In genomic region chr2:103865319-103866171, GRCm38 (mm10) we compare ENCODE assay signal across 8 mouse cellular contexts.
DNase-seq lines count a peak whose midpoint lies in the region; ATAC-seq lines count a peak whose summit lies in the region.

No protein-coding gene starts in this region.

- WGBS in midbrain, embryonic 11.5 days, result 76% methylated on average over 4 of the region's 4 CpGs
- WGBS in midbrain, embryonic 15.5 days, result 76% methylated on average over 4 of the region's 4 CpGs

- no peaks in the 10 kb centered on the region for H3K9me3 ChIP-seq in midbrain, embryonic 11.5 days (ENCODE audit: control insufficient read depth, low read length)
- no peaks in the 10 kb centered on the region for H3K9me3 ChIP-seq in midbrain, embryonic 15.5 days

- H3K27me3 ChIP-seq in midbrain, embryonic 11.5 days (ENCODE audit: control insufficient read depth, insufficient read depth, low read length), result no peaks in the 10 kb centered on the region; the same call in 1 of the 2 replicates
- H3K27me3 ChIP-seq in midbrain, embryonic 15.5 days (replicated peaks), result 0 out of 2 replicates have a peak, but pooled peaks cover 2% of the 10 kb centered on the region

- ATAC-seq in midbrain, embryonic 11.5 days (ENCODE audit: low FRiP score), result no peak
- ATAC-seq in midbrain, embryonic 15.5 days (replicated peaks), result no peak

- DNase-seq in midbrain, embryonic 11.5 days (ENCODE audit: low spot score, missing footprints), result peak; percentile 89
- peak; percentile 85 for DNase-seq in ZHBTc4 (ENCODE audit: low read depth, low spot score)
- peak; percentile 58 for DNase-seq in embryo, embryonic 10 days (ENCODE audit: low spot score)
- peak; percentile 19 to 70 for DNase-seq in heart, postnatal 10 days
- DNase-seq in left cerebral cortex, postnatal 14 days (ENCODE audit: low spot score in 2 of 2), result peak; percentile 45 to 81
- peak; percentile 28 for DNase-seq in right cerebral cortex, adult 18-20 months
- peak; percentile 18 for DNase-seq in yolk sac, embryonic 10.5 days (ENCODE audit: low spot score)

- H3K27ac ChIP-seq in midbrain, embryonic 11.5 days (ENCODE audit: low read depth, low read length), result no peak overlapping the region
- no peak overlapping the region for H3K27ac ChIP-seq in midbrain, embryonic 15.5 days

- no peaks in the 10 kb centered on the region for H3K4me1 ChIP-seq in midbrain, embryonic 11.5 days (ENCODE audit: control insufficient read depth, insufficient read depth, low read length)
- no peaks in the 10 kb centered on the region for H3K4me1 ChIP-seq in midbrain, embryonic 15.5 days

- no peak overlapping the region for H3K4me3 ChIP-seq in midbrain, embryonic 11.5 days (ENCODE audit: low read depth, low read length)
- H3K4me3 ChIP-seq in midbrain, embryonic 15.5 days, result no peak overlapping the region

- no peaks in the 10 kb centered on the region for H3K36me3 ChIP-seq in midbrain, embryonic 11.5 days (ENCODE audit: control insufficient read depth, insufficient read depth, low read length)
- H3K36me3 ChIP-seq in midbrain, embryonic 15.5 days (replicated peaks), result no peaks in the 10 kb centered on the region

- intact Hi-C loops in heart, postnatal 10 days (cut with DNase I), result loop anchor here (5.0 kb wide), 1 partner anchor 308 kb away; no protein-coding TSS in a partner anchor
- intact Hi-C loops in left cerebral cortex, postnatal 14 days (cut with DNase I), result loop anchor here (5.0 kb wide), 1 partner anchor 303 kb away; no protein-coding TSS in a partner anchor

- no peak overlapping the region for H3K4me2 ChIP-seq in midbrain, embryonic 11.5 days
- H3K4me2 ChIP-seq in midbrain, embryonic 15.5 days, result no peak overlapping the region

- H3K9ac ChIP-seq in midbrain, embryonic 11.5 days (ENCODE audit: low read length), result no peak overlapping the region
- H3K9ac ChIP-seq in midbrain, embryonic 15.5 days, result no peak overlapping the region

Comparison
In these comparisons a context has a peak if more than half of its experiments do, and no peak if none do; other contexts are left out.
1. DNase-seq: peak in every context shown above with its lines; median percentile 89 in midbrain, embryonic 11.5 days; 85 in ZHBTc4; 63 in left cerebral cortex, postnatal 14 days; 58 in embryo, embryonic 10 days; 44 in heart, postnatal 10 days; 28 in right cerebral cortex, adult 18-20 months; 18 in yolk sac, embryonic 10.5 days.